Mouse (Mus musculus) embryonic facial prominence, embryonic 11.5 days (tissue): Measurements from ENCODE around the gene Ksr1. TPM values are rescaled to one million over a fixed set of nuclear protein-coding genes. Genes with fewer than 3 reads are reported as not detected.

Experiments
- ATAC-seq: fragments of 200-750 bp; cut with Nextera tagmentation; replicated peaks from 2 replicates; pipeline ENCODE4 v1.8.0; 2017; ENCODE audit warnings: low read depth; ENCODE audit not compliant: insufficient number of reproducible peaks, low FRiP score, low TSS enrichment
- DNase-seq: peaks from one replicate; pipeline ENCODE4 v3.0.0-alpha.2; 2015; ENCODE audit warnings: low spot score
- H3K27ac ChIP-seq: fragments of 300-500 bp; sonication (generic); replicated peaks from 2 replicates; pipeline ENCODE4 v1.5.1; 2014; ENCODE audit warnings: mild to moderate bottlenecking, low read depth, low read length, control low read depth
- H3K27me3 ChIP-seq: fragments of 300-500 bp; sonication (generic); 2 replicates; pipeline ENCODE4 v1.6.1; 2014; ENCODE audit warnings: mild to moderate bottlenecking, low read length, moderate library complexity, mixed read lengths; ENCODE audit not compliant: control insufficient read depth, insufficient read depth
- H3K36me3 ChIP-seq: fragments of 300-500 bp; sonication (generic); replicated peaks from 2 replicates; pipeline ENCODE4 v1.6.1; 2014; ENCODE audit warnings: low read depth, mild to moderate bottlenecking, low read length, moderate library complexity, mixed read lengths; ENCODE audit not compliant: control insufficient read depth, insufficient read depth
- H3K4me1 ChIP-seq: fragments of 300-500 bp; sonication (generic); 2 replicates; pipeline ENCODE4 v1.6.1; 2014; ENCODE audit warnings: low read length, mixed read lengths; ENCODE audit not compliant: control insufficient read depth, insufficient read depth
- H3K4me2 ChIP-seq: fragments of 300-500 bp; sonication (generic); 2 replicates; pipeline ENCODE4 v1.6.1; 2014; ENCODE audit warnings: low read depth, mild to moderate bottlenecking, control low read depth, low read length, moderate library complexity
- H3K4me3 ChIP-seq: fragments of 300-500 bp; sonication (generic); 2 replicates; pipeline ENCODE4 v1.5.1; 2014; ENCODE audit warnings: low read depth, low read length, control low read depth
- H3K9ac ChIP-seq: fragments of 300-500 bp; sonication (generic); replicated peaks from 2 replicates; pipeline ENCODE4 v1.6.1; 2014; ENCODE audit warnings: mild to moderate bottlenecking, control low read depth, low read length
- H3K9me3 ChIP-seq: fragments of 300-500 bp; sonication (generic); replicated peaks from 2 replicates; pipeline ENCODE4 v1.6.1; 2016; ENCODE audit warnings: mild to moderate bottlenecking, low read length, inconsistent platforms, mixed read lengths; ENCODE audit not compliant: control insufficient read depth
- WGBS: fragments of 180-500 bp; shearing (Covaris S2); extraction: QIAGEN DNeasy Blood & Tissue Kit; methylation state at CpG from one replicate; pipeline ENCODE4 v1.1.7; 2014; 5-methylcytosine and 5-hydroxymethylcytosine counted together
- polyA plus RNA-seq: library from polyadenylated mRNA; unstranded; fragments of >200 nt; fragmentation: Nextera tagmentation; extraction: Ambion mirVana; gene quantifications from 2 replicates; pipeline ENCODE4 v1.2.1, GENCODE M21; 2014

Gene Ksr1
- polyA plus RNA-seq, 1 experiment from 2014 or later = 2.9 TPM

DNA sequence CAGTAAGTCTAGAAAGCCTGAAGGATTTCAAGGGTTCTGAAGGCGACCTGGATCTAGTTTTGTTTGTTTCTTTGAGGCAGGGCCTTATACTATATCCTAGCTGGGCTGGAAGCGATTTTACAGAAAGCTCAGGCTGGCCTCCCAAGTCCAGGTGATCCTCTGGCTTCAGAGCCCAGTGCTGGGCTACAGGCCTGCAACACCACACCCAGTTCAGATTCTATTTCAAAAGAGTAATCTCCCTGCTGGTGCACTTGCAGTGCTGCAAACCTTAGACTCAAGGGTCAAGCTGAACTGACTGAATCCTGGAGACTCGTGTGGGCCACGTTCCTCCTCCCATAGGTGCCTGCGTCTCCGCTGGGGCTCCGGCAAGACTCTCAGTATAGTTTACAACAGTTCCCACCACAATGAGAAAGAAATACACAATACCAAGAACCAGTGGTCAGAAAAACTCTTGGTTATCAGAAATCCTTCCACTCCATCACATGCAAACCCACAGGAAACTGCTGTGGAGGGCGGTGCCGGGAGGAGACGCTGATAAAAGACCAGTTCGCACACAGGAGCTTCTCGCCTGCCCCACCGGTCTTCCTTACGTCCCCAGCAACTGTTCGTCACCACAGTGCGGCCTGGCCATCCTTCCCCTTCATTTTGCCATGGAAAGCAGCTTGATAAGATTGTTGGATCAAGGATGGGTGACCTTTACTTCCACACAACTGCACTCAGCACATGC is 95.3 kb downstream of the Ksr1 start:
- Histone ChIP-seq H3K27ac (no peak overlapping the region), H3K9me3 (no peaks in the 10 kb centered on the region), H3K27me3 (no peaks in the 10 kb centered on the region), H3K4me1 (peaks cover 5% of the 10 kb centered on the region), H3K9ac (no peak overlapping the region), H3K36me3 (no peaks in the 10 kb centered on the region), H3K4me2 (no peak overlapping the region), H3K4me3 (no peak overlapping the region)
- DNase-seq (no peak), ATAC-seq (no peak)
- WGBS = 92% methylated on average over 16 of the region's 16 CpGs

DNA sequence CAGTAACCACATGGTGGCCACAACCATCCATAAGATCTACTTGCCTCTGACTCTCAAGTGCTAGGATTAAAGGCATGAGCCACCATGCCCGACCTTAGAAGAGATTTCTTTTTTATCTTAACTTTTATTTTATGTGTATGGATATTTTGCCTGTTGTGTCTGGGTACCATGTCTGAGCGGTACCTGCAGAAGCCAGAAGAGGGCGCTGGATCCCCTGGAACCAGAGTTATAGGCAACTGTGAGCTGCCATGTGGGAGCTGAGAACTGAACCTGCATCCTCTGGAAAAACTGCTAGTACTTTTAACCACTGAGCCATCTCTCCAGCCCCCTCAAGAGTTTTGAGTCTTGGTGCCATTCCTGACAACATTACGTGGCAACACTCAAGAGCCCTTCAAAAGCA is 97.3 kb downstream of the Ksr1 start:
- Histone ChIP-seq H3K9ac (no peak overlapping the region), H3K4me2 (no peak overlapping the region), H3K27ac (no peak overlapping the region), H3K9me3 (no peaks in the 10 kb centered on the region), H3K4me1 (peaks cover 5% of the 10 kb centered on the region), H3K4me3 (no peak overlapping the region), H3K36me3 (no peaks in the 10 kb centered on the region; the same call in 1 of the 2 replicates), H3K27me3 (no peaks in the 10 kb centered on the region)
- DNase-seq (no peak), ATAC-seq (no peak)
- 77% methylated on average over 4 of the region's 4 CpGs for WGBS

DNA sequence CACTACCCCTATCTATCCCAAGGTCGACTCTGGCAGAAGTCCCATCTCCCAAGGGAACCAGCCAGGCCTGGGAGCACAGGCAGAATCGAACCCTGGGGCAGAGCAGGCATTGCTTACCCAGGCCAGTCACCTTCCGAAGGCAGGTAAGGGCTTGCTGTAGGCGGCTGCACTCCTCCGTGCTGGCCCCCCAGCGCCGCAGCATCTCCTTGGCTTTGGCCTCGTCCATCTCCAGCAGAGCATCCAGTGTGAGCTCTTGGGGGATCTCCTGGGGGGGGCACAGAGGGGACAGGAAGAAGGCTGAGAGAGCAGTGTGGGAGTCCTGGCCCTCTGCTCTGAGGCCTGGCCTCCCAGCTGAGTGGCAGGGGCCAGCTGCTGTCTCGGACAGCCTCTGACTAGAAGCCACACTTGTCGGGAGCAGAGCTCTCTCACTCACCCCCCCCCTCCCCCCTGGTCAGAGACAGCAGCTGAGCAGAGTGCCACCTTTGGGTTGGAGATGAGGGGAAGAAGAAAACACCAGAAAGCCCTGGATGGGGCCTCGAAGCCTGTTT is 99.0 kb downstream of the Ksr1 start:
- WGBS = 63% methylated on average over 11 of the region's 11 CpGs

DNA sequence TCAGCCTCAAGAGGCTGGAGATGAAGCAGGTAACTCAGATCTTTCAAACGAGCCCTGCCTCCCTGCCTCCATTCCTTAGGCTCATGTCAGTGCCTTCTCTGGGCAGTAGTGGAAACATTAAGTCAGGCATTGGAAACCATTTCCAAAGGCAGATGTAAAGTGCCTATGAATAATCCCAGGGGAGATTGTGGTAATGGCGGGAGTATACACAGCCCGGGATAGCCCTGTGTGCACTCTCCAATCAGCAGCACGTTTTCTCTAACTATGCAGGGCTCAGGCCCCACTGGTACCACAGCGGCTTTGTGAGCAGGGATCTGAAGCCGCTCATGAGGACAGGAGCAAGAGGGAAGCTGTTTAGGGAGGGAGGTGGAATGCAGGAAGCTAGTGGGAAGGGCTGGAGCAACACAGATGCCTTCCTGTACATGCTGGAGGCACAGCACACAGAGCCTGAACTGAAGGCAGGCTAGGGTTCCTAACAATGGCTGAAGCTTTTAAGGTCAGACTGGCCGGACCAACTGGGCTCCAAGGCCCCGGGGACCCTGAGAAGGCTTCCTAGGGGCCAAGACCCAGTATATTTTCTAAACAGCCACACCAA is 99.5 kb downstream of the Ksr1 start:
- Histone ChIP-seq H3K9me3 (no peaks in the 10 kb centered on the region), H3K9ac (no peak overlapping the region), H3K36me3 (no peaks in the 10 kb centered on the region; the same call in 1 of the 2 replicates), H3K4me2 (no peak overlapping the region), H3K27ac (0 out of 2 replicates have a peak overlapping the region, but pooled peaks have one; percentile 41), H3K4me3 (no peak overlapping the region), H3K4me1 (peaks cover 5% of the 10 kb centered on the region), H3K27me3 (no peaks in the 10 kb centered on the region)
- WGBS = 35% methylated on average over 8 of the region's 8 CpGs
- ATAC-seq = peak; percentile 64; the same call in 1 of the 2 replicates
- peak; percentile 18 for DNase-seq

More for the DNA sequence above, 99.0 kb downstream of the Ksr1 start:
- Histone ChIP-seq H3K27ac (peak overlapping the region; percentile 41; the same call in 1 of the 2 replicates), H3K4me2 (no peak overlapping the region), H3K27me3 (no peaks in the 10 kb centered on the region), H3K36me3 (no peaks in the 10 kb centered on the region; the same call in 1 of the 2 replicates), H3K4me1 (peaks cover 5% of the 10 kb centered on the region), H3K9me3 (no peaks in the 10 kb centered on the region), H3K4me3 (no peak overlapping the region), H3K9ac (0 out of 2 replicates have a peak overlapping the region, but pooled peaks have one; percentile 18)
- ATAC-seq = peak; percentile 45; the same call in 1 of the 2 replicates
- no peak for DNase-seq

DNA sequence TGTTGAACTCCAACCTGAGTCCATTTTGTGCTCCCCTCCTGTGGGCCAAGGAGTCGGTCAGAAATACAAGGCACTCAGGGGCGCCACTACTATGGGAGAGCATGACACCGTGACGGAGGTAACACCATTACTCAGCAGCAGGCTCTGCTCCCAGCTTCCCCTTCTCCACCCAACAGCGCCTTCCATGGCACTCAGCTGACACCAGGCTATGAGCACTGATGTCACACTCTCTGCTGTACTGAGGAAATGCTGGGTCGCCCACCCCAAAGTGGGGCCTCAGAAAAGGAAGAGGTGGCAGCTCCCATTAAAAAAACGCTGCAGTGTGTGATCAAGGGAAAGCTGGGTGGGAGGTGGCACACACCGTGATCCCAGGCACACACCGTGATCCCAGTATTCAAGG is 101.0 kb downstream of the Ksr1 start:
- Histone ChIP-seq H3K4me2 (no peak overlapping the region), H3K9me3 (no peaks in the 10 kb centered on the region), H3K4me1 (peaks cover 5% of the 10 kb centered on the region), H3K36me3 (no peaks in the 10 kb centered on the region; the same call in 1 of the 2 replicates), H3K4me3 (no peak overlapping the region), H3K9ac (no peak overlapping the region), H3K27me3 (no peaks in the 10 kb centered on the region), H3K27ac (no peak overlapping the region)
- ATAC-seq (no peak), DNase-seq (no peak)
- 93% methylated on average over 9 of the region's 9 CpGs for WGBS

DNA sequence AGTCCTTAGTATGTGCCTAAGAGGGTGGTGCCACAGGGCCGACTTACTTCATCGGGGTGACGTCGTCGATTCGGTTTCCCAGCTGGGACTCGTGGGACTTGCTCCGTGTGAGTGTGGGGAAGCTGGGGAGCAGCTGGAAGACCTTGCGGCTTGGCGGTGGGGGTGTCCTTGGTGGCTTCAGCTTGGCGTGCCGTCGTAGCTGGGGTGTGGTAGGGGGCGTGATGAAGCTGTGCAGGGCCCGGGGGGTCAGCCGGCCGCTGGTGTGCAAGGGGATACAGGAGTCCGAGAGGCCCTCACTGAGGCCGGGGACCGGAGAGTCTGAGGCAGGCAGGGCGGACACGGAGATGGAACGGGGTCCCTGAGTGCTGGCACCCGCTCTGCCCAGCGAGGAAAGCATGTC is 101.4 kb downstream of the Ksr1 start:
- no peak overlapping the region for H3K27ac ChIP-seq

DNA sequence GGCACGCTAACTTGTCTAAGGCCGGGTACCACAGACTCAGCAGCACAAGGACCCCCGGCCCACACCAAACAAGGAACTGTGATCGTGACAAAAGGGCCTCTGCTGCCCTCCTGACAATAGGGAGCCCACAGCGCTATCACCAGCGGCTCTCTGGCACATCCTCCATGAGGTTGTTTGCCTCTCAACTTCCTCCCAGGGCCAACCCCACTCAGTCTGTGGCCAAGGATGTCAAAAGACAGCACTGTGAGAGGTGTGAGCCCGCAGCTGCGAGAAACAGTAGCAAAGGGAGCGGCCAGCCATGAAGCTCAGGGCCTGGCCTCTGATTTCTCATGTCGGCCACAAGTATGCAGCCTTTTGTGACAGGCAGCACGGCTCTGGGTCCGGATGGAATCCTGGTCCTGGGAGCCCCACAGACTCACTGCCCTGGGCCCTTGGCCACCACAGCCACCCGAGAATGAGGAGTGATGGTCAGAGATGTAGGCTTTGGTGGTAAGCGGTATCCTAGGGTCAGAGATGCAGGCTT is 104.2 kb downstream of the Ksr1 start:
- Histone ChIP-seq H3K27ac (no peak overlapping the region), H3K4me1 (no peaks in the 10 kb centered on the region; the same call in 1 of the 2 replicates), H3K36me3 (no peaks in the 10 kb centered on the region; the same call in 1 of the 2 replicates), H3K9ac (no peak overlapping the region), H3K27me3 (no peaks in the 10 kb centered on the region), H3K9me3 (no peaks in the 10 kb centered on the region), H3K4me2 (no peak overlapping the region), H3K4me3 (no peak overlapping the region)
- WGBS = 78% methylated on average over 14 of the region's 14 CpGs
- ATAC-seq (no peak), DNase-seq (no peak)

More for the DNA sequence above, 101.4 kb downstream of the Ksr1 start:
- Histone ChIP-seq H3K4me2 (no peak overlapping the region), H3K27me3 (no peaks in the 10 kb centered on the region), H3K4me3 (no peak overlapping the region), H3K36me3 (no peaks in the 10 kb centered on the region; the same call in 1 of the 2 replicates), H3K4me1 (peaks cover 5% of the 10 kb centered on the region), H3K9me3 (no peaks in the 10 kb centered on the region), H3K9ac (no peak overlapping the region)
- 97% methylated on average over 25 of the region's 25 CpGs for WGBS
- ATAC-seq = no peak
- DNase-seq = no peak
